Mouse (Mus musculus) kidney, postnatal 0 days (tissue): ENCODE results near the gene Rapgef5. TPM values are rescaled to one million over a fixed set of nuclear protein-coding genes. Genes with fewer than 3 reads are reported as not detected.
A peak's percentile ranks its signal among the peaks of the same experiment; 100 is the strongest.
"Not testable (repeated sequence)": the region's sequence is repeated elsewhere in the genome, so short reads cannot be mapped to it uniquely, and the experiment has no call there.

ENCODE experiments used
- ATAC-seq: fragments of 200-750 bp; cut with Nextera tagmentation; replicated peaks from 2 replicates; pipeline ENCODE4 v1.8.0; 2017; ENCODE audit warnings: low read depth, moderate number of reproducible peaks, moderate TSS enrichment, moderate library complexity; ENCODE audit not compliant: low FRiP score
- DNase-seq: peaks from one replicate; pipeline ENCODE4 v3.0.0-alpha.2; 2016; ENCODE audit warnings: low spot score
- H3K27ac ChIP-seq: fragments of 300-500 bp; sonication (generic); 2 replicates; pipeline ENCODE4 v1.5.1; 2014; ENCODE audit warnings: mild to moderate bottlenecking
- H3K27me3 ChIP-seq: fragments of 300-500 bp; sonication (generic); 2 replicates; pipeline ENCODE4 v1.6.1; 2014; ENCODE audit warnings: low read length, mixed read lengths; ENCODE audit not compliant: insufficient read depth
- H3K36me3 ChIP-seq: fragments of 300-500 bp; sonication (generic); 2 replicates; pipeline ENCODE4 v1.6.1; 2014; ENCODE audit warnings: low read length, mixed read lengths; ENCODE audit not compliant: insufficient read depth
- H3K4me1 ChIP-seq: fragments of 300-500 bp; sonication (generic); replicated peaks from 2 replicates; pipeline ENCODE4 v1.6.1; 2014; ENCODE audit warnings: antibody characterized with exemption, low read length, mixed read lengths; ENCODE audit not compliant: insufficient read depth
- H3K4me2 ChIP-seq: fragments of 300-500 bp; sonication (generic); 2 replicates; pipeline ENCODE4 v1.6.1; 2014; ENCODE audit warnings: mild to moderate bottlenecking, low read length, moderate library complexity, mixed read lengths
- H3K4me3 ChIP-seq: fragments of 300-500 bp; sonication (generic); replicated peaks from 2 replicates; pipeline ENCODE4 v1.5.1; 2014; ENCODE audit warnings: low read depth, low read length
- H3K9ac ChIP-seq: fragments of 300-500 bp; sonication (generic); 2 replicates; pipeline ENCODE4 v1.6.1; 2014; ENCODE audit warnings: low read depth, low read length
- H3K9me3 ChIP-seq: fragments of 300-500 bp; sonication (generic); replicated peaks from 2 replicates; pipeline ENCODE4 v1.6.1; 2016; ENCODE audit warnings: low read length, inconsistent platforms, mixed read lengths
- CTCF ChIP-seq: IDR thresholded peaks from 2 replicates; pipeline ENCODE4 v1.5.1; 2016; ENCODE audit warnings: antibody characterized with exemption, low read depth, mild to moderate bottlenecking, moderate library complexity
- WGBS: fragments of 180-500 bp; shearing (Covaris S2); extraction: QIAGEN DNeasy Blood & Tissue Kit; methylation state at CpG from one replicate; pipeline ENCODE4 v1.1.7; 2014; 5-methylcytosine and 5-hydroxymethylcytosine counted together
- polyA plus RNA-seq: library from polyadenylated mRNA; unstranded; fragments of >200 nt; fragmentation: Nextera tagmentation; extraction: Ambion mirVana; gene quantifications from 2 replicates; pipeline ENCODE4 v1.2.1, GENCODE M21; 2015

Rapgef5 gene
- polyA plus RNA-seq, 1 experiment from 2014 or later = 14.9 TPM

DNA sequence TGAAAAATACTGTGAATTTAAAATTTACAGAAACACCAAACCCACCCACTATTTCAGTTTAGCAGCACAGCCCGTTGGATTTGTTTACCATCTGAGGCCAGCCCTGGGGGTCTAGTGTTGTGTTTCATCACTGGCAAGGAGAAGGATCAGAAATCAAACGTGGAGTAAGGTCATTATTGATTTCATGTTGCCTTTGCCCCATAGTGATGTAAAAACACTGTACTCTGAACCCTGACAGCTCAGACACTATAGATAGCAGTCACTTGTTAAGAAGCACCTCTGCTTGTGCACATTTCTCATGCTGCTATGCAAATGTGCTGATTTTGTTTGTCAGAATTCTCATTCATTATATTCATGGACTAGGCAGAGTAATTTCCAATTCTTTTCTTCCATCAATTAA, 265.1 kb downstream of the Rapgef5 start:
- Histone ChIP-seq H3K36me3 (no peaks in the 10 kb centered on the region), H3K9me3 (no peaks in the 10 kb centered on the region), H3K27ac (no peak overlapping the region), H3K27me3 (no peaks in the 10 kb centered on the region), H3K4me2 (no peak overlapping the region), H3K9ac (no peak overlapping the region), H3K4me1 (no peaks in the 10 kb centered on the region), H3K4me3 (no peak overlapping the region)
- no peak for TF ChIP-seq CTCF
- ATAC-seq (no peak), DNase-seq (no peak)
- 21% methylated on average over 2 of the region's 2 CpGs for WGBS

DNA sequence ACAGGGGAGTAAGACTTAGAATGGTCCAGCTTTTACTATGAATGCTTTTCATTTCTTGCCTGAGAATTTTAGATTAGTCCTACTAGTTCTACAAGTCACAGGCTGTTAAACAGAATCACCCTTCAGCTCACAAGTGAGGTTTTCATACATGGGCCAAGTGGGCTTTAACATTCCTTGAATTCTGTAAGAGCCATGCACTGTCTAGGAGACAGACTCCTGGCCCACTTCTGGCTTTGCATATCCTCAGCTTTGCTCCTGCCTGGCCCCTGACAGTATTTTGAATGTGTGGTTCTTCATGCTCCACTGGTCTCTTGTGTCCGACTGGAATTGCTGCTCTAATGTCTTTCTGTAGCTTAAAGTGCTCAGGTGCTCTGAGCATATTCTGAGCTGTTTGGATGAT, 267.1 kb downstream of the Rapgef5 start:
- ATAC-seq (no peak), DNase-seq (no peak)
- H3K27me3 ChIP-seq = no peaks in the 10 kb centered on the region
- H3K27ac ChIP-seq = no peak overlapping the region
- no peaks in the 10 kb centered on the region for H3K36me3 ChIP-seq
- 37% methylated on average over 1 of the region's 1 CpGs for WGBS
- no peaks in the 10 kb centered on the region for H3K4me1 ChIP-seq
- no peaks in the 10 kb centered on the region for H3K9me3 ChIP-seq
- H3K4me3 ChIP-seq = no peak overlapping the region
- no peak overlapping the region for H3K4me2 ChIP-seq
- no peak overlapping the region for H3K9ac ChIP-seq
- no peak for TF ChIP-seq CTCF

GRCm38 (mm10) chr12:117786621-117787020, 270.3 kb downstream of the Rapgef5 start:
- no peak for DNase-seq
- H3K27me3 ChIP-seq = no peaks in the 10 kb centered on the region
- ATAC-seq = no peak
- WGBS = 43% methylated on average over 6 of the region's 6 CpGs
- H3K27ac ChIP-seq = no peak overlapping the region
- H3K4me1 ChIP-seq = no peaks in the 10 kb centered on the region
- no peak overlapping the region for H3K9ac ChIP-seq
- H3K4me2 ChIP-seq = no peak overlapping the region
- TF ChIP-seq CTCF = no peak
- H3K36me3 ChIP-seq = no peaks in the 10 kb centered on the region
- H3K9me3 ChIP-seq = no peaks in the 10 kb centered on the region
- H3K4me3 ChIP-seq = no peak overlapping the region

GRCm38 (mm10) chr12:117788513-117789011, 272.3 kb downstream of the Rapgef5 start:
- DNase-seq (no peak), ATAC-seq (no peak)
- Histone ChIP-seq H3K27ac (no peak overlapping the region), H3K9me3 (no peaks in the 10 kb centered on the region), H3K4me1 (no peaks in the 10 kb centered on the region), H3K4me2 (peak overlapping the region; percentile 54), H3K9ac (no peak overlapping the region), H3K36me3 (no peaks in the 10 kb centered on the region), H3K4me3 (0 out of 2 replicates have a peak overlapping the region, but pooled peaks have one; percentile 18), H3K27me3 (no peaks in the 10 kb centered on the region)
- TF ChIP-seq CTCF = no peak
- WGBS = 16% methylated on average over 24 of the region's 24 CpGs

- Histone ChIP-seq H3K9me3 (no peaks in the 10 kb centered on the region), H3K9ac (no peak overlapping the region), H3K27ac (no peak overlapping the region), H3K4me3 (no peak overlapping the region), H3K4me2 (no peak overlapping the region), H3K4me1 (no peaks in the 10 kb centered on the region), H3K27me3 (no peaks in the 10 kb centered on the region), H3K36me3 (no peaks in the 10 kb centered on the region)
- WGBS = 44% methylated on average over 7 of the region's 7 CpGs
- DNase-seq = no peak
- no peak for TF ChIP-seq CTCF
- ATAC-seq = no peak
Observed at GRCm38 (mm10) chr12:117789017-117789416, 272.7 kb downstream of the Rapgef5 start.

GRCm38 (mm10) chr12:117795303-117795702, 279.0 kb downstream of the Rapgef5 start:
- ATAC-seq = no peak
- Histone ChIP-seq H3K4me2 (no peak overlapping the region), H3K9me3 (no peaks in the 10 kb centered on the region), H3K27me3 (no peaks in the 10 kb centered on the region), H3K36me3 (no peaks in the 10 kb centered on the region), H3K27ac (no peak overlapping the region), H3K4me1 (no peaks in the 10 kb centered on the region), H3K4me3 (no peak overlapping the region), H3K9ac (no peak overlapping the region)
- 91% methylated on average over 4 of the region's 4 CpGs for WGBS
- no peak for DNase-seq
- no peak for TF ChIP-seq CTCF

DNA sequence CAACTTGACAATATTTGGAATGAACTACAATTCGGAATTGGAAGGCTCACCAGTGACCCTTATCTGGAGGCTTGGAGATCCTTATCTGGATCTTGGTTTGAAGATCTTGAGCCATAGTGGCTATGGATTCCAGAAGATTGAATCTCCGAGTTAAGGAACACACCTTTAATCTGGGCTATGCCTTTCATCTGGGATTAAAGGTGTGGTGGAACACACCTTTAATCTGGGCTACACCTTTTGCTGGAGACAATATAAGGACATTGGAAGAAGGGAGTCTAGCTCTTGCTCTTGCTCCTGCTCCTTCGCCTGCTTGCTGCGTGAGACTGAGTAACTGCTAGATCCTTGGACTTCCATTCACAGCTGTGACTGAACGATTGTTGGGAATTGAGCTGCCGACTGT, 287.7 kb downstream of the Rapgef5 start, which contains the start of gene Cdca7l:
TSS of gene Cdca7l (plus strand) at position 301 of the 400 bp plus-strand sequence.
- H3K4me1 ChIP-seq, H3K27me3 ChIP-seq, DNase-seq, H3K4me3 ChIP-seq, ATAC-seq, H3K9ac ChIP-seq, H3K4me2 ChIP-seq, H3K36me3 ChIP-seq, H3K27ac ChIP-seq, H3K9me3 ChIP-seq: not testable (repeated sequence)
- WGBS = no CpG with 5 or more reads among the region's 6 CpGs
